Mouse (Mus musculus) retina, embryonic 14.5 days (tissue): ENCODE data around the gene Gbp2b.
"Not testable (repeated sequence)": the region's sequence is repeated elsewhere in the genome, so short reads cannot be mapped to it uniquely, and the experiment has no call there.

Experiments used
- DNase-seq: peaks from one replicate; pipeline ENCODE4 v3.0.0-alpha.2; 2015; ENCODE audit warnings: low spot score

The Gbp2b gene

DNA sequence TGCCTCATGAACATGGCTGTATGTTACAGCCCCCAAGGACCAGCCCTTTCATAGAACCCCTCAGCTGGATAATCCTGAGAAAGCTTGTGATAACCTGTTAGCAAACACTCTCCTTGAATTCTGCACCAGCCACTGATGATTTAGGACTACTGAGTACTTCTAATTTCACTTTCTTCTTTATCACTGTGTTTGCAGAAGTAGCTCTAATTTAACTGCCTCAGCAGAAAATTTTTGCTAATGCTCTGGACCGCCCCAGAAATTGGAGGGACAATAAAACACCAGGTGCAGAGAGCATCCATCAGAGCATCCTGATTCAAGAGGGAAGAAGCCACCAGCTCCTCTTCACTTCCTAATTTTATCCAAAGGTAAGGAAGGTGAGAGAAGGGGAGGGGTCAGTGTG is at the start of gene Gbp2b:
Gene Gbp2b (plus strand): TSS at position 301 of the 400 bp plus-strand sequence.
- no peak for DNase-seq

DNA sequence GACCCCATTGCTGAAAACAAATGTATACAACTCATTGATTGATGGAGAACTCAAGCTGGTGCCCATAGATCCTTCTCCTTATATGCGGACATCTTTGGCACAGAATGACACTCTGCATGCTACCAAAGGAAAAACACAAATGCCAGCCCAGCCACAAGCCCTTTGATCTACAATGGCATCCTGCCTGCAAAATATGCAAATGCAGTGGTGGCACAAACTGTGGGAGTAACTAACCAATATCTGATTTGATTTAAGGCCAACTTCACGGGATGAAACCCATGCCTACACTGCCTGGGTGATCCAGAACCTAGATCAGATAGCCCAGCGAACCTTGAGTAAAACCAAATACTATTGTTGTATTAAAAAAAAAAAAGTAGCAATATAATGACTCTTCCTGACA is 48.0 kb upstream of the Gbp2b start:
- DNase-seq = no peak

DNA sequence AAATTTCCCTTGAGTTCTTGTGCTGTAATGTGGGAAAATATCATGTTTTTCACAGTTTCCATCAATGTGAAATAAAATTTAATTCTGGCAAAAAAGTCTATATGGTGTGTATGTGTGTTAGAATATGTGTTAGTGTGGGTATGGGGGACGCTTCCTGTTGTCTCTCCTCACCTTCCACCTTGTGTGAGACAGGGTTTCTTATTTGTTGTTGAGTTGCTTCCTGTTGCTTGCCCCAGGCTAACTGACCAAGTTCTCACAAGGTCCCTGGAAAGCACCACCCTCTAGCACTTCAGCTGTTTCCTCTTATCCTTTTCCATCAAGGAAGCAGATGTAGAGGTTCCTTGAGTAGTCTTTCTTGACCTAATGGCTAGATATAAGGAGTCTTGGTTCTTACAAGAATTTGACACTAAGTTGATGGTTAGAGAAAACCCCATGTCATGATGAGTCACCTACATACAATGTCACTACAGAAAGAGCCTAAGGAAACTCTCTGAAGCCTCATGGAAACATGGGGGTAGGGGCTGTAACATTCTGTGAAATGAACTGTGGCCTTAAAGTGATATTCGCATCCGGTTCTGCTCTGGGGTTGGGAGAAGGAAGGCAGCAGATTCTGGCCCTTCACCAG is 44.5 kb upstream of the Gbp2b start:
- DNase-seq = no peak

DNA sequence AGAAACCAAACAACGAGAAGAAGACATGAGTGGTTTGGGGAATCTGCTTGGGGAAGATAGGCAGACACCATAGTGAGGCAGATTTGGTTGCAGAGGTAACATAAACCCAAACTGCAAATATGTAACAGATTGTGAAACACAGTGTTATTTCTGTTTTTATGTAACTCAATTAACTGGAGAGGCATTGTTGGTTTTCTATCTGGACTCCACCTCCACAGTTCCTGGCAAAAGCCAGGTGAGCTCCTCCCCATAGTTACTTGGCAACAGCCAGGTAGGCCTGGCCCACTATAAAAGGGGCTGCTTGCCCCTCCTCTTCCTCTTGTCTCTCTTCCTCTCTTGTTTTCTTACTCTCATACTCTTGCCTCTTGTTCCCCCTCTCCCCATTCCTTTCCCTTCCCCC is 40.0 kb upstream of the Gbp2b start:
- DNase-seq = no peak

DNA sequence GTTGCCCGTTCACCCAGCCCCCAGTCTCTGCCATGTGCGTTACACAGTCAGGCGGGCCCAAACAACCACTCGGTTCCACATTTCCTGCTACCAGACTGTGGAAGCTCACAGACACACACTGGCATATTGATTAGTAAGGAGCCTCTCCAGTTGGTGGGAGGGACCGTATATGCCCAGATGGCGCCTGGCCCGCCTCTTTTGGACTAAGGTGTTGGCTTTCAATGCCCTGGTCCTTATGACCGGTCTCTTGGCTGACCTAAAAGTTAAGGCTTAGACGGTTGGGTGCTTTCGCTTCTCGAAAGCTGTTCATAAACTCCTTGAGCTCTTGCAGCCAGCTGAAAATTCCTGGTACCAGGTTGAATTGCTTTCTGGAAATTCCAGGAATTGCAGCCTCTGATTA is 39.0 kb upstream of the Gbp2b start:
- no peak for DNase-seq

DNA sequence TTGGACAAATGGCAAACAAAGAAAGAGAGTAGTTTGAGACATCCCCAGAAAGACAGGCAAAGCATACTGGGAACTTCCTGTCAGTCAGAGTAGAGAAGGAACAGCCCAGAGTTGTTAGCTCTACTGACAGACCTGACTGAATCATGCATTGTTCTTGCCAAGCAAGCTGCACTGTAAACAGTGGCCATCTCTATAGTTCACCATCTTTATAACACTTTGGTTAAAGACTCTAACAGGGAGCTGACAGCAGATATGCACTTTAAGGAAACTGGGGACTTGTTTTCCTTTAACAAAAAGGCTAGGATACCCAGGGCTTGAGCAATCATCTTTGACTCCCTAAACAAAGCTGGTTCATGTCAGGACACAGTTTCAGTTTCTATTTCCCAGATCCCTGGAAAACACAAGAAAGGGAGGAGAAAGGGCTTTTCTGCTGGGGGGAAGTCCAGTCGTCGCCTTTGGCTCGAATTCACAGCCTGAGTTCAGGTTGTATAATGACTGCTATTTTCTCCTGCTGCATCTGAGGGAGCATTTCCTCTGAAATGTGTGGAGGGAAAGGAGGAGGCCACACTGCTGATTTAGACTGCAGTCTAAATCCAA is 34.9 kb upstream of the Gbp2b start, which contains the start of gene Gbp3:
Gene Gbp3 (plus strand): TSS at position 395 of the 597 bp plus-strand sequence.
- DNase-seq = no peak

DNA sequence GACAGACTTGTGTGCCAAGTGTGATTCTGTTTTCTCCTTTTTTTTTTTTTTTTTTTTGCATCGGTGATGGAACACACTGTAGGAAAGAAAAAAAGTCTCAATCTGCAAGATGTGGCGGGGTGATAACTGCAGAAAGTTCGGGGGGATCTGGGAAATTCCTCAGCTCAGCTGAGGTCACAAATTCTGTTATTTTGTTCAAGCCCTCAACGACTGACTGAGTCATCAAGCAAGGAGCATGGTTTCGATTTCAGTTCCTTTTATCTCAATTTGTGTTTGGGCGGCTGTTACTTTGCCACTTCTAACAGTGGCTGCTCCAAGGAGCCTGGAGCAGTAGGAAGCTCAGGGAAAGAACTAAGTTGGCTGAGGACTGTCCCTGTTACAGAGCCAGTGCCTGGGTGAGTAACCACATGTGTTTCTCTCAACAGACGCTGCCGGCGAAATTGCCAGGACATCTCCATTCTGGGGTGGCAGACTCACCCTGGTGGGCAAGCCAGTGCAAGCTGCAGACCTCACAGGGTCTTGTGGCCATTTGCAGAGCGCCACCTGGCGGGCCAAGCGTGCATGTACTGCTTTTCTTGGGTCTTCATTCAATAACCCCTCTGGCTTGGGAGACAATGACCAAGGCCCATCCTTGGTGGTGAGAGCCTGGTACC is 34.2 kb upstream of the Gbp2b start:
- peak; percentile 93 for DNase-seq

DNA sequence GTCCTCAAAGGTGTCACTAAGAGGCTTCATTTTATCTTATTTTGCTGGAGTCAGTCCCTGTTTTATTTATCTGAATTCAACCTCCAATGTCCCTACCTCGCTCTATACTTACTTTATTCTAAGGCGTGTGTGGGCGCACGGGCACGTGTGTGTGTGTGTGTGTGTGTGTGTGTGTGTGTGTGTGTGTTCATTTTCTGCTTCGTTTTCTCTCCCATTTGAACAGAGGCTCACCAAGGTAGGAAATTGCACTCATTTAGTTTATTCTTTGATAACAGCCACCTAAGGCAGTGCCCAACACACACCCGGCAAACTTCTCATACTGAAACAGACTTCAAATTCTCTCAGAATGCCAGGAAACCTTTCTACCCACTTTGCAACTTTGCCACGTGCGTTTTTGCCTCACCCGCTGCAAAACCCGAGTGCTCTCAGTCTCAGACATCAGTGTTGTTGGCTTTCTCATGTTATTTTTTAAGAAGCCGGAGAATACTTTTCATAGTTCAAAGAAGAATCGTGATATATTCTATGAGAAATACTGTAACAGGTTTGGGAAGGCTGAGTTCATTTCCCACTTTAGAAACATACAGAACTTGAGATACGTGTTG is 33.5 kb upstream of the Gbp2b start:
- DNase-seq = no peak

DNA sequence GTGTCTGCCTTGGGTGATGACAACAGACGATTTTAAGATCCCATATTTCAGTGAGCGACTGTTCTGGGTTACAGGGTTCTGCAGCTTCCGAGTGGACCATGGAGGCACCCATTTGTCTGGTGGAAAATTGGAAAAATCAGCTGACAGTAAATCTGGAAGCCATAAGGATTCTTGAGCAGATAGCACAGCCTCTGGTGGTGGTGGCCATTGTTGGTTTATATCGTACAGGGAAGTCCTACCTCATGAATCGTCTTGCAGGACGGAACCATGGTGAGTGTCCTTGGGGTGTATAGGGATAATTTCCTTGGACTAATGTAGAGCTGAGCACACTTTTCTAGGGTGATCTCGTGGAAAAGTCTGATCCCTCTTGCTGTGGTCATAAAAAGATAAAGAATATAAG is 33.0 kb upstream of the Gbp2b start:
- no peak for DNase-seq

DNA sequence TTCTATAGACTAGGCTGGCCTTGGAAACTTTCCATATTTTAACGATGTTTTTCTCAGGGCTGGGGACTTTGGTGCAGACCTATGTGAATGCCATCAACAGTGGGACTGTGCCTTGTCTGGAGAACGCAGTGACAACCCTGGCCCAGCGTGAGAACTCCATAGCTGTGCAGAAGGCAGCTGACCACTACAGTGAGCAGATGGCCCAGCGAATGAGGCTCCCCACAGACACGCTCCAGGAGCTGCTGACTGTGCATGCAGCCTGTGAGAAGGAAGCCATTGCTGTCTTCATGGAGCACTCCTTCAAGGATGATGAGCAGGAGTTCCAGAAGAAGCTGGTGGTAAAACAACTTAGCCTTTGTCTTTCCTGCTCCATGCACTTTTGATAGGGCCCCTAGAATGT is 27.2 kb upstream of the Gbp2b start:
- DNase-seq = not testable (repeated sequence)

DNA sequence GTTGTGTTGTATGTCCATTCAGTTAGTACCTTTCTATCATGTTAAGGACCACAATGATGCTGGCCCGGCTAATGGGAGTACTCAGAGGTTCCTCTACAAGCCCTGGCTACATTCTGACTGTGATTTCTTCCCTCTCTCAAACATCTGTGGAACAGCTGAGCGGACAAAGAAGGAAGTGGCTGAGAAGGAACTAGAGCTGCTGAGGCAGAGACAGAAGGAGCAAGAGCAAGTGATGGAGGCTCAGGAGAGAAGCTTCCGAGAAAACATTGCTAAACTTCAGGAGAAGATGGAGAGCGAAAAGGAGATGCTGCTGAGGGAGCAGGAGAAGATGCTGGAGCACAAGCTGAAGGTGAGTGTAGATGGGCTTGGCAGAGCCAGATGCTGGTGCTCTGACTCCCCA is 23.9 kb upstream of the Gbp2b start:
- no peak for DNase-seq

DNA sequence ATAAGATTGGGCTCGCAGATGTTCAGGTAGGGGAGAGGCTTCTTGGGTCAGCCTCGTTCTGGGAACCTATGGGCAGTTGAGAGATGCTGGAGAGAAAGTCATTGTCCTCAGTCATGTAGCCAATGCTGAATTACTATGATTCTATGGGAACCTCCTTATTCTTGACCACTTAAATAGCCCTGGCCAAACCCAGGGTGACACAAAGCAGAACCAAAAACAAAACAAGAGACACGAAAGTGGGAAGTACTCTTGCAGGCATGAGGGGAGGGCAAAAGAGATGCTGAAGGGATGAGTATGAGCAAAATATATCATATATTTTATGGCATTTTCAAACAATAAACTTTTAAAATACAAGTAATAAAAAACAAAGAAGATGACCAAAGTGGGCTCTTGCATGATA is 17.5 kb upstream of the Gbp2b start:
- DNase-seq = no peak

DNA sequence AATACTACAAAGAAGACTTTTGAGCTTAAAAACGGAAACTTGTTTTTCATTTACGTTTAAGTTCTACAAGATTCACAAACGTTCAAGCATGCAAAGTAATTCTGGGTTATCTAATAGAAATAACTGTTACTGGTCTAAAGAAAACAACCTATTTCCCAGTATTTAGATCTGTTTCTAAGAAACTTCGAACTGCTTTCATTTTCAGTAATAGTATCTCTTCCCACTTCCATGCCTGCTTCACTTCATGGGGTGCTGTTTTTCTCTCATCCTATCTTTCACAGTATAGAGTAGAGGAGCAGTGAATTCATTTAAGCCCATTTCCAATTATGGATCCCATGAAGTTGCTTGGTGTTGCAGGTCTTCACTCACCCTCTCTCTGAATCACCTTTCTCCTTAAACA is 16.3 kb upstream of the Gbp2b start:
- no peak for DNase-seq

DNA sequence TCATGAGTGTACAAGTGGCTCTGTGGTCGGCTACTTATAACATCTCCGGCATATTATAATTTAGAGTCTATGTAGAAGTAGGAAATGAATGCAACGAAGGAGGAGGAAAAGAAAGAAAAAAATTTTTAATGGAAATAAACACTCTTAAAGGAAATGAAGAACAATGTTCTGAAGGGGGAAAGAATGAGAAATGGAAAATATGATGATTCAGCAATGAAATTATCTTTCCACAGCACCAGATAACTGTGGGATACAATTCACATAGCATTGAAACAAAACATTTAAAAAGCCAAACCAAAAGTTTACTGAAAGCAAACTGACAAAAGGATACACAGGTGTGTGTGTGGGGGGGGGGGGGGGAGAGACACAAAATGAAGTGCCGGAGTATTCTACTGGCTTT is 11.6 kb upstream of the Gbp2b start:
- DNase-seq = no peak

DNA sequence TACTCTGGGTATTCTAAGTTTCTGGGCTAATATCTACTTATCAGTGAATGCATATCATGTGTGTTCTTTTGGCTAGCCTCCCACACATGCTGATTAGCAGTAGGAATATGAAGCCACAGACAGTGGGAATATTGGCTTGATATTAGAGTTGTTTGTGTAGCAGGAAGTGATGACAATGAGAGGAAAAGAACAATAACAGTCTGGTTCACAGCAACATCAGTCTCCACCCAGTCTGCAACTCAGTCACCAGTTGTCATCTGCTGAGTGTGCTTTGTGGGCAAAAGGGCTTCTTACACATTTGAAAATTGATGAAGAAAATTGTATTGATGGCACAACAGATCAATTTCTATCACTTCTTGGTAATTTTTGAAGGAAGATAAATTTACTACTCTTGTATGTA is 7.3 kb upstream of the Gbp2b start:
- no peak for DNase-seq

DNA sequence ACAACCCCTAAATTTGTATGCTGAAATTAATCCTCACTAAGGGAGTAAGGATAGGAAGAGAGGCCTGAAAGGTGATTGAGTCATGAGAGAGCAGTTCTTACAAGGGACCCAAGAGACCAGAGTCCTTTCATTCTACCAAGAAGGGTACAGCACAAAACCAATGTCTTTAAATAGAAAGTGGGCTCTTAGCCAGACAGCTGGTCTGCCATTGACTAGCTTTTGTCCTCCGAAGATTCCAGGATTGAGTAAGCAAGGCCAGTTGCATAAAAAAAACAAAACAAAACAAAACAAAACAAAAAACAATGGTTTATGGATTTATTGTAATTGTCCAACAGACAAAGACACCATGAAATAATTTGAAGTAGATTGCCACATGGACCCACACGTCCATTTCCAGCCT is 5.8 kb upstream of the Gbp2b start:
- no peak for DNase-seq

DNA sequence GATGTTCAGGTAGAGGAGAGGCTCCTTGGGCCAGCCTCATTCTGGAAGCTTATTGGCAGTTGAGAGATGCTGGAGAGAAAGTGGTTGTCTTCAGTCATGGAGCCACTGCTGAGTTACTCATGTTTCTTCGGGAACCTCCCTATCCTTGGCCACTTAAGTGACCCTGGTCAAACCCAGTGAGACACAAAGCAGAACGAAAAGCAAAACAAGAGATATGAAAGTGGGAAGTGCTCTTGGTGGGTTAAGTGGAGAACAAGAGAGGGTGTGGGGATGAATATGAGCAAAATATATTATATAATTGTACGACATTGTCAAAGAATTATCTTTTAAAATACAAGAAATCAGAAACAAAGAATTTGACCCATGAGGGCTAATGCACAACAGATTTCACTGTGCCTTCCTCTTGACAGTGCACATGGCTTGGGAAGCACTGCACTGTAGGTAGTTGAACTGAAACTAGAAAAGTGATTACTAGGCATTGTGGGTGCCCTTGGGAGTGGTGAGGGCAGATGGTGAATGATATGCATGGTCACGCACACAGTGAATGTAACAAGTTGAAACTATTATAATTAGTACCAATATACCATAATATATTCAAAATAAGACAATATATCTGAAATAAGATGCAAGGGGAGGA is 4.1 kb upstream of the Gbp2b start:
- no peak for DNase-seq

DNA sequence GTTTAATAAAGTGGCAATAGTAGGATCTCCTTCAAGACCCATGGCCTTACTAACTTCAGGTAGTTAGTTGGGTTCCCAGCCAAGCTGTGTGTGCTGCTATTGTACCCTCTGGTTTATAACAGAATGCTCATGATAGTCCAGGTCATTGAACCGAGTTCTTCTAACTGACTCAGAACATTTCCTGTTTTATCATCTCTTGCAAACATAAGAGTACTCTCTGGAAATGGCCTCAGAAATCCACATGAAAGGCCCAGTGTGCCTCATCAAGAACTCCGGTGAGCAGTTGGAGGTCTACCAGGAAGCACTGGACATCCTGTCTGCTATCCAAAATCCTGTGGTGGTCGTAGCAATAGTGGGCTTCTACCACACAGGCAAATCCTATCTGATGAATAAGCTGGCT is 3.3 kb downstream of the Gbp2b start:
- no peak for DNase-seq

DNA sequence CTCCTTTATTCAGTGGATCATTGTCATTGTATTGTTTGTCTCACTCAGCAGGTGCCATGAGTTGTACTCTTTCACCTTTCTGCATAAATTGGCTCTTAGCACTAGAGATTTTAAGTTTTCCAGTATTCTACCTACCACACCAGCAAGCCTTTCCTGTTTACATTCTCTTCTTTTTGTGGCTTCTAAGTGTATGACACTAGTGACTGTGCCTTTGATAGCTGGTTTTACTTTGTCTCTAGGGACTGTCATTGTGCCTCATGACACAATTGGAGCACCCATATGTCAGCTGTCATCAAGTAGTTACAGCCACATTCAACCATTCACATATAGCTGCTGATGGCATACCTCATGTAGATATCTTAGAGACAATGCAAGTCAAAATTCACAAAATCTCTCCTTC is 7.0 kb downstream of the Gbp2b start:
- DNase-seq = no peak

DNA sequence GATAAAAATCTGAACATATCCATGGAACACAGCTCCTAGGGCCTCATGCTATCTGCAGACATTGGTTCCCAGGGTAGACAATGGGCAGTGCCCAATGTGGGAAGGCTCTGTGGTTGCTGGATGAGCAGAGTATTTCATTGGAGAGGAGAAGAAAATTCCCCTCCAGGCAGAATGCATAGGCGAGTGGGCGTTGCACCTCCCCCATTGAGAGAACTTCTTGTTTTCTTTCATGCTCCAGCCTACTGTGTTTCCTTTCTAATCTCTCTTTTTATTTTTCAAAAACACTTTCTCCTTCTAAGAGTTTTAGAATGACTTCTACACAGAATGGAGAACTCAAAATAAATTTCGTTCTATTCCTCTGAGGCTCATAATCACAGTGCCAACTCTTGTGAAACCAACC is 24.0 kb downstream of the Gbp2b start:
- no peak for DNase-seq

DNA sequence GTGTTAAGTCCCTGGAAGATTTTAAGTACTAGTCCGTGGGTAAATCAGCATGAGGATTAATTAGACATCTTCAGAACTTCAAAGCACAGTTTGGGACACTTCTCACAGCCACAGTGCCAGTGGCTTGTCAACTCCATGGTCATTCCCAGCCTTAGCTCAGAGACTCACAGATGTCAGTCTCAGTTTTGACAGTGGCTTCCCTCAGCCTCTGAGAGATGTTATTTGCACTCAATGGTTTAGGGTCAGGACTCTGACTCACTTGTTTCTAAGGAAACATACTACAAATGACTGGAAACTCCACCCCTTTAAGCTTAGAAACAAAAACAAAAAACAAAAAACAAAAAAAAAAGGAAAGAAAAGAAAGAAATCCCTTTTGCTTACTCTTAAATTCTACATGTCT is 25.0 kb downstream of the Gbp2b start:
- no peak for DNase-seq

DNA sequence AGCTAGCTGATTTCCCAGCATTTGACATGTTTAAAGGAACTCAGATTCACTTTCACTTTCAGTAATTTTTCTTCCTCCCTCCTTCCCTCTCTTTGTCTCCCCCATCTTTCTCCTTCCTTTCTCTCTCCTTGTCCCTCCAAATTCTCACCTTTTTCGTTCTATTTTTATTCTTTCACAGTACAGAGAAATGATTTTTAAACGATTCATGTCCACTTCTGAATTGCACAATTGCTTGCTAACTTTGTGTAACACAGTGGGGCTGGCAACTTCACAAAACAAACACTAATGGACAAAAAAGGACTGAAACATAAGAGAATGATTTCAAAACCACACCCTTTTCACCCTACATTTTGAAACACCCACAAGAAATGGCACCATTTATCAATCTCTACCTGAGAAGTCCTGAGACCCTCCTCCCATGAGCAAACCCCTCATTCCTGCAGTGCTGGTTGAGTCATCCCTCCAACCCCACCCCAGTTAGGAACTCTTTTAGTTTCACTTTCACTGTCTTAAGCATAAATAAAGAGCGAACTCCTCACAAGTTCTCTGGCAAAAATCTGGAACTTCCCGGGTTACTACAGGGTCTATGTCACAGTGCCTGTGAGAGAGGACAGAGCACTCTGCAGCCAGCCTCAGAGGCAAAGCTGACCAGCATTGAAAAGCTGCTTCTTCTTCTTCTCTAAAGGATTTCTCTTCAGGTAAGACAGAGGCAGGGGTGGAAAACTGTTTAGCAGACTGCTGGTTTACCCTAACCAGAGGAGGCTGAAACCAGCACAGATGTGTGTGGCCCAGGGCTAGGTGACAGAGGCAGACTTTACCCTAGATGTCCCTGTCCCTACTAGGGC is 25.7 kb downstream of the Gbp2b start, which contains the start of gene Gbp2:
Gene Gbp2 (plus strand): TSS at position 492 of the 845 bp plus-strand sequence.
- no peak for DNase-seq
